Mouse (Mus musculus) heart, adult 2 months (tissue): ENCODE results near the gene Rnase11. TPM values are rescaled to one million over a fixed set of nuclear protein-coding genes. Genes with fewer than 3 reads are reported as not detected.

ENCODE experiments used
- DNase-seq, 2 experiments: peaks; one replicate each; pipeline ENCODE4 v3.0.0; 2021
- H3K27ac ChIP-seq: fragments of 200-600 bp; 2 replicates; pipeline ENCODE4 v1.8.1; 2022
- H3K27me3 ChIP-seq: fragments of 200-500 bp; 2 replicates; pipeline ENCODE4 v1.6.1; 2012; ENCODE audit warnings: mild to moderate bottlenecking, low read length, inconsistent platforms, mixed read lengths; ENCODE audit not compliant: control insufficient read depth, insufficient read depth
- H3K36me3 ChIP-seq: fragments of 200-500 bp; 2 replicates; pipeline ENCODE4 v1.6.1; 2012; ENCODE audit warnings: low read length, inconsistent platforms; ENCODE audit not compliant: control insufficient read depth, insufficient read depth
- H3K4me1 ChIP-seq: fragments of 200-500 bp; 2 replicates; pipeline ENCODE4 v1.6.1; 2011; ENCODE audit warnings: low read length; ENCODE audit not compliant: control insufficient read depth, insufficient read depth
- H3K4me3 ChIP-seq: fragments of 200-600 bp; 2 replicates; pipeline ENCODE4 v1.8.1; 2022
- H3K79me2 ChIP-seq: fragments of 200-500 bp; replicated peaks from 2 replicates; pipeline ENCODE4 v1.6.1; 2012; ENCODE audit warnings: mild to moderate bottlenecking, inconsistent platforms, low read length, moderate library complexity, mixed read lengths; ENCODE audit not compliant: control insufficient read depth, insufficient read depth
- H3K9ac ChIP-seq: fragments of 200-500 bp; 2 replicates; pipeline ENCODE4 v1.6.1; 2012; ENCODE audit warnings: low read depth, mild to moderate bottlenecking, control low read depth, inconsistent platforms, low read length, mixed read lengths
- CTCF ChIP-seq: fragments of 200-600 bp; IDR thresholded peaks from 2 replicates; pipeline ENCODE4 v1.8.1; 2022; ENCODE audit warnings: antibody characterized with exemption, mild to moderate bottlenecking, moderate library complexity
- EP300 ChIP-seq: fragments of 200-500 bp; IDR thresholded peaks from 2 replicates; pipeline ENCODE4 v1.6.1; 2011; ENCODE audit warnings: low read depth, low read length, control low read depth; ENCODE audit not compliant: insufficient read depth
- POLR2A ChIP-seq: fragments of 200-500 bp; IDR thresholded peaks from 2 replicates; pipeline ENCODE4 v1.6.1; 2011; ENCODE audit warnings: mild to moderate bottlenecking, low read depth, low read length, control low read depth; ENCODE audit not compliant: insufficient read depth
- WGBS: fragments of 180-500 bp; shearing (Covaris S2); methylation state at CpG from one replicate; pipeline ENCODE4 v1.1.7; 2018; 5-methylcytosine and 5-hydroxymethylcytosine counted together
- intact Hi-C: fragments of 180-260 bp; cut with DNase I; formaldehyde crosslinking; loops from one replicate; pipeline ENCODE4 v1.15.1; 2025
- polyA plus RNA-seq: library from polyadenylated mRNA; depleted of rRNA; stranded (reverse); fragments of >200 nt; gene quantifications from 2 replicates; pipeline ENCODE4 v1.2.3, GENCODE M21; 2012
- total RNA-seq, 2 experiments: library from RNA; stranded (reverse); gene quantifications; 2 replicates each; pipeline ENCODE4 v1.2.3; 2021

Gene Rnase11
- total and polyA plus RNA-seq, 3 experiments: not detected

DNA sequence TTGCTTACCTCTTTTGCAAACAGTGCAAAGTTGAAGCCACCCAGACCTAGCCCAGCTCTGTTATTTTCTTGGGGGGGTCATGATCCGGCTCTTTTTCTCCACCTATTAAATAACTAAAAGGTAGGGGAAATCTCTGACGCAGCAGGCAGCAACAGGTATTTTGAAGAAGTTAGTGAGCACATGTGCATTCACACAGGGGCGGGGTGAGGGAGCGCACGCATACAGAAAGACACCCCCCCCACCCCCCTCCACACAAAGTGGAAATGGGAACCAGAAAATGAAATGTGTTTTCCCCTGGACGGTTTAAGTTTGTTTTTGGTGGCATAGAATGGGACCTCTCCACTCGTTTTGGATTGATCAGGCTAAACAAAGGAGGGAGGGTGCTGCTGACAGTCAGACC is 33.8 kb upstream of the Rnase11 start:
- Histone ChIP-seq H3K4me1 (peaks cover 2% of the 10 kb centered on the region), H3K36me3 (no peaks in the 10 kb centered on the region), H3K4me3 (peak overlapping the region; percentile 89), H3K79me2 (no peaks in the 10 kb centered on the region), H3K9ac (peak overlapping the region; percentile 19; the same call in 1 of the 2 replicates), H3K27me3 (no peaks in the 10 kb centered on the region), H3K27ac (peak overlapping the region; percentile 86)
- intact Hi-C loops: loop anchor here (1.0 kb wide), 2 partner anchors 19 to 213 kb away; no protein-coding TSS in a partner anchor
- 44% methylated on average over 7 of the region's 7 CpGs for WGBS
- DNase-seq: no peak
- no peak for TF ChIP-seq CTCF
- TF ChIP-seq EP300: no peak
- TF ChIP-seq POLR2A: no peak

DNA sequence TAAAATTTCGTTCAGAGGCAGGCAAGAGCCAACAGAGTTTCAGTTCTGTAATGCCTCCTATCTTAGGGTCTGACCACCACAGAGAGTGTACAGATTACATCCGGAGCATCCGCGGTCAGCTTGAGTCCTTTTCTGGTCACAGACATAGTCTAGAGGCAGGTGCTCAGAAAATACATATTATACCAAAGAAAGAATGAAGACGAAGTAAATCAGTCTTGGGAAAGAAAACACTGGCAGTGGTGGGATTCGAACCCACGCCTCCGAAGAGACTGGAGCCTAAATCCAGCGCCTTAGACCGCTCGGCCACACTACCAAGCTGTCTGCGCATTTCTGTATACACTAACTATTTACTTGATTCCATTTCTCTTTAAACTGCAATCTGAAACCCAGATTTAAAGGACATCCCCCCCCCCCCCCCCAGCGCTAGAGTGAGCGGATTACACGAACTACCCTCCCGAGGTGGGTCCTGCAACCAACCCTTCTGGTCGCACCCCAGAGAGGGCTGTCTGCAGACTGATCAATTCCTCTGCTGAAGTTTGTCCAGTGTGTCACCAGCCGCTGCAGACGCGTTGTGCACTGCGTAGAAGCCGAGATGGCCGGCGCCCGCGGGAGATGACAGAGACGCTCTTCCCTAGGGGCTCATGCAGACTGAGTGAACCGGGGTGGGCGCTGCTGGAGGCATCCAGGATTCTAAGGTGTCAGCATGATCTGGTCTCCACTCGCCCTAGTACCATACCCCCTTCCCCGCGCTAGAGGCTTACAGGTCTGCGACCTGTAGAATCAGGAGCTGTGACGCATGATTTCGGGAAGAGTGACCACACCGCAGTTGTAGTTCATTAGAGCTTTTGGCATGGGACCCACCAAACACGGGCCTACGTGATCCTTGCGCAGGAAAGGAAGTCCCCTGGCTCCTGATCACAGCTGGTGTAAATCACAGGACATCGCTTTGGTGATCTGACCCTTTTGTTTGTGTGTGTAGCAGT is 32.9 kb upstream of the Rnase11 start:
- 0 out of 2 replicates have a peak, but pooled peaks have one; percentile 46 for TF ChIP-seq EP300
- TF ChIP-seq POLR2A: 0 out of 2 replicates have a peak, but pooled peaks have one; percentile 35
- TF ChIP-seq CTCF: no peak
- Histone ChIP-seq H3K27me3 (no peaks in the 10 kb centered on the region), H3K79me2 (no peaks in the 10 kb centered on the region), H3K36me3 (no peaks in the 10 kb centered on the region), H3K4me3 (peak overlapping the region; percentile 89), H3K27ac (peak overlapping the region; percentile 86), H3K4me1 (peaks cover 2% of the 10 kb centered on the region), H3K9ac (peak overlapping the region; percentile 81)
- intact Hi-C loops: loop anchor here (1.0 kb wide), 2 partner anchors 18 to 212 kb away; no protein-coding TSS in a partner anchor
- peak; percentile 80 to 86 for DNase-seq
- 2% methylated on average over 40 of the region's 40 CpGs for WGBS

DNA sequence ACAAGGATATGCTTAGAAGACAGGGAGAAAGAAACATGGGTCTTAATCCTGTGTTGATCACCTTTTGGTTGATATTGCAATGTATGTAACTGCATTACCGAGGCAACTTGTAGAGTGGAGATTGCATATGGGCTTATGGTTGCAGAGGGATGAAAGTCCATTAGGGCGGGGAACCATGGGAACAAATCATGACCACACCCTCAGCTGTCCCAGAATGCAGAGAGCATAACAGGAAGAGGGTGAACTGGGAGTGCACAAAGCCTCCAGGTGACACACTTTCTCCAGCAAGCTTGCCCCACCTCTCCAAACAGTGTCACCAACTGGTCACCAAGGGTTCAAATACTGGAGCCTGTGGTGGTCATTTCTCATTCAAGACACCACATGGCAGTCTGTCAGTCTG is 31.1 kb upstream of the Rnase11 start:
- Histone ChIP-seq H3K9ac (no peak overlapping the region), H3K79me2 (no peaks in the 10 kb centered on the region), H3K27ac (no peak overlapping the region), H3K4me3 (no peak overlapping the region), H3K36me3 (no peaks in the 10 kb centered on the region), H3K27me3 (no peaks in the 10 kb centered on the region), H3K4me1 (peaks cover 2% of the 10 kb centered on the region)
- WGBS: 87% methylated on average over 2 of the region's 2 CpGs
- intact Hi-C loops: no loop called here
- no peak for DNase-seq
- TF ChIP-seq EP300: no peak
- TF ChIP-seq POLR2A: no peak
- no peak for TF ChIP-seq CTCF

- no peak overlapping the region for H3K27ac ChIP-seq
- no peaks in the 10 kb centered on the region for H3K79me2 ChIP-seq
- intact Hi-C loops: no loop called here
- 98% methylated on average over 1 of the region's 1 CpGs for WGBS
- H3K4me3 ChIP-seq: no peak overlapping the region
- no peaks in the 10 kb centered on the region for H3K27me3 ChIP-seq
- no peak for TF ChIP-seq CTCF
- TF ChIP-seq EP300: no peak
- no peak for TF ChIP-seq POLR2A
- no peak overlapping the region for H3K9ac ChIP-seq
- H3K36me3 ChIP-seq: no peaks in the 10 kb centered on the region
- peaks cover 2% of the 10 kb centered on the region for H3K4me1 ChIP-seq
- DNase-seq: no peak
Measured at GRCm38 (mm10) chr14:51079180-51079579, 29.2 kb upstream of the Rnase11 start.

- Histone ChIP-seq H3K79me2 (no peaks in the 10 kb centered on the region), H3K9ac (no peak within 1 kb of the TSS), H3K4me3 (no peak within 1 kb of the TSS), H3K4me1 (peaks cover 2% of the 10 kb centered on the region; the same call in 1 of the 2 replicates), H3K27ac (no peak within 1 kb of the TSS), H3K27me3 (no peaks in the 10 kb centered on the region), H3K36me3 (no peaks in the 10 kb centered on the region)
- 85% methylated on average over 3 of the region's 3 CpGs for WGBS
- TF ChIP-seq CTCF: no peak
- TF ChIP-seq EP300: no peak
- TF ChIP-seq POLR2A: no peak
- DNase-seq: no peak
- intact Hi-C loops: no loop called here
Measured at GRCm38 (mm10) chr14:51074335-51074734, 24.4 kb upstream of the Rnase11 start, which contains the start of gene Olfr750. Gene Olfr750 (minus strand): TSS chr14:51074435.

DNA sequence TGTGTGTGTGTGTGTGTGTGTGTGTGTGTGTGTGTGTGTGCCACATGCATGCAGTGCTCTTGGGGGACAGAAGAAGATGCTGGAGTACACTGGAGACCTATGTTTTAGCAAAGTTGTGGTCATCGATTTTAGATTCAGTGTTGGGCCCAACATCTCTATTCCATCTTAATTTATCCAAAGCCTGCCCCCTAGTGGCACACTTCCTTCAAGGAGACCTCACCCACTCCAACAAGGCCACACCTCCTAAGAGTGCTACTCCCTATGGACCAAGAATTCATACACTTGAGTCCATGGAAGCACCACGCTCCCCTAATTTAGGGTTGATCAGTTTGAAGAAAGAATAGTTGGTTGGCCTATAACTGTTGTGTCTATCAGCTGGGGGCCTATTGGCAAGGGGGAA is 19.7 kb upstream of the Rnase11 start:
- intact Hi-C loops: no loop called here
- DNase-seq: peak in 1 of 2 experiments; percentile 20
- Histone ChIP-seq H3K9ac (no peak overlapping the region), H3K79me2 (no peaks in the 10 kb centered on the region), H3K27me3 (no peaks in the 10 kb centered on the region), H3K36me3 (no peaks in the 10 kb centered on the region), H3K27ac (no peak overlapping the region), H3K4me3 (no peak overlapping the region), H3K4me1 (peaks cover 2% of the 10 kb centered on the region; the same call in 1 of the 2 replicates)
- TF ChIP-seq EP300 (no peak), CTCF (peak; percentile 54)
- 84% methylated on average over 2 of the region's 2 CpGs for WGBS
